Comparison of ENCODE assay signal across 19 mouse cellular contexts in the genomic region with DNA sequence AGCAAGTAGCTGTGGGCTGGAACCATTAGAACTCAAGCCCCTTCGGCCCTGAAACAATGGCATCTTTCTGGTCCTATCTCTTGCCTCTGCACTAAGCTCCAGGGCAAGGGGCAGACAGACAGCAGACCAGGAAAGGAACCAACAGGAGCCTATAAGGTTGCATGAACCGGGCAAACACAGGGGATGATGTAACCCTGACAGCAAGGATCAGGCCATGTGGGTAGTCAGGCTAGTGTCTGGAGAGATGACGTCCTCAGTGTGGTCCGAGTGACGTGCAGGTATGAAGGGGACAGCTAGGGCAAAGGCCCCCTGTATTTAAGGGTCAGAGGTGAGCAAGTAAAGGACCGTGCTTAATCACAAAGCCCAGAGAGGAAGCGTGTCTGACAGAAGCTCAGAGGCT. TPM values are rescaled to one million over a fixed set of nuclear protein-coding genes. Genes with fewer than 3 reads are reported as not detected.
A peak's percentile ranks its signal among the peaks of the same experiment; 100 is the strongest.
DNase-seq lines count a peak whose midpoint lies in the region; ATAC-seq and TF ChIP-seq lines count a peak whose summit lies in the region.
"Had no signal": no experiment of that assay in that cellular context is flagged by ENCODE, and none has a peak within 500 bp of the region (broad histone marks: within the 10 kb centered on the region; RNA-seq: fewer than 3 reads in every experiment).

No protein-coding gene starts in this region.

- TF ChIP-seq EP300 in liver, embryonic 14.5 days (IDR thresholded peaks at IDR 0.05; ENCODE audit: low read depth): no peak

- no peak overlapping the region for H3K4me3 ChIP-seq in lung, adult 2 months (replicated peaks; ENCODE audit: extremely low read depth, low read depth, low read length)
- H3K4me3 ChIP-seq in intestine, postnatal 0 days (ENCODE audit: low read depth, low read length): no peak overlapping the region
- H3K4me3 ChIP-seq in liver, embryonic 14.5 days (ENCODE audit: insufficient read depth in 1 of 2, low read depth in 2 of 2, low read length in 2 of 2): no peak overlapping the region
- H3K4me3 ChIP-seq: embryonic facial prominence, embryonic 13.5 days; forebrain, embryonic 12.5 days; heart, embryonic 13.5 days; hindbrain, embryonic 15.5 days had no signal

- no peak overlapping the region for H3K27ac ChIP-seq in intestine, postnatal 0 days (ENCODE audit: low read depth, low read length)
- no peak overlapping the region for H3K27ac ChIP-seq in liver, embryonic 14.5 days
- H3K27ac ChIP-seq: embryonic facial prominence, embryonic 13.5 days; forebrain, embryonic 12.5 days; heart, embryonic 13.5 days; hindbrain, embryonic 15.5 days had no signal

- 71% methylated on average over 7 of the region's 7 CpGs for WGBS in lung, adult 2 months
- WGBS in intestine, postnatal 0 days: 74% methylated on average over 7 of the region's 7 CpGs
- WGBS in liver, embryonic 14.5 days (ENCODE audit: insufficient replicate concordance): 56% methylated on average over 7 of the region's 7 CpGs

- H3K36me3 ChIP-seq in intestine, postnatal 0 days (ENCODE audit: control insufficient read depth, insufficient read depth): no peaks in the 10 kb centered on the region
- no peaks in the 10 kb centered on the region for H3K36me3 ChIP-seq in liver, embryonic 14.5 days (replicated peaks; ENCODE audit: control insufficient read depth, insufficient read depth, low read depth)
- H3K36me3 ChIP-seq: embryonic facial prominence, embryonic 13.5 days; forebrain, embryonic 12.5 days; heart, embryonic 13.5 days; hindbrain, embryonic 15.5 days had no signal

- H3K9me3 ChIP-seq in intestine, postnatal 0 days (ENCODE audit: control insufficient read depth): no peaks in the 10 kb centered on the region
- H3K9me3 ChIP-seq in liver, embryonic 14.5 days (ENCODE audit: control insufficient read depth, low read length): no peaks in the 10 kb centered on the region
- H3K9me3 ChIP-seq: embryonic facial prominence, embryonic 13.5 days; forebrain, embryonic 12.5 days; heart, embryonic 13.5 days; hindbrain, embryonic 15.5 days had no signal

- no peaks in the 10 kb centered on the region for H3K4me1 ChIP-seq in lung, adult 2 months (ENCODE audit: control insufficient read depth, insufficient read depth, low read length)
- peaks cover 7% of the 10 kb centered on the region; the same call in 1 of the 2 replicates for H3K4me1 ChIP-seq in intestine, postnatal 0 days (replicated peaks; ENCODE audit: control insufficient read depth, insufficient read depth, low read length)
- H3K4me1 ChIP-seq in liver, embryonic 14.5 days (replicated peaks; ENCODE audit: control insufficient read depth in 2 of 2, insufficient read depth in 2 of 2, low read length in 1 of 2): peaks cover 7 to 16% of the 10 kb centered on the region in 2 experiments
- H3K4me1 ChIP-seq: forebrain, embryonic 12.5 days; heart, embryonic 13.5 days; hindbrain, embryonic 15.5 days had no signal

- H3K9ac ChIP-seq in intestine, postnatal 0 days (ENCODE audit: low read depth, low read length): no peak overlapping the region
- no peak overlapping the region for H3K9ac ChIP-seq in liver, embryonic 14.5 days (replicated peaks)
- H3K9ac ChIP-seq: embryonic facial prominence, embryonic 13.5 days; forebrain, embryonic 12.5 days; heart, embryonic 13.5 days; hindbrain, embryonic 15.5 days had no signal

- peak; percentile 44 for DNase-seq in lung, postnatal 36 days
- DNase-seq in lung, adult 2 months: no peak
- DNase-seq in liver, embryonic 14.5 days (ENCODE audit: low read depth in 3 of 3, low spot score in 3 of 3): no peak
- DNase-seq in cerebellum, postnatal 25 days: no peak
- DNase-seq in thymus, adult 18-20 months: no peak
- DNase-seq: adrenal gland, postnatal 10 days; cerebellum, adult 11 months; cerebellum, adult 8-10 months; cerebellum, postnatal 14 days; gastrocnemius, postnatal 14 days; heart, postnatal 36 days had no signal

- H3K27me3 ChIP-seq in intestine, postnatal 0 days (replicated peaks; ENCODE audit: control insufficient read depth, insufficient read depth, low read length): no peaks in the 10 kb centered on the region
- no peaks in the 10 kb centered on the region for H3K27me3 ChIP-seq in liver, embryonic 14.5 days (ENCODE audit: control insufficient read depth, insufficient read depth, low read length)
- H3K27me3 ChIP-seq: embryonic facial prominence, embryonic 13.5 days; forebrain, embryonic 12.5 days; heart, embryonic 13.5 days; hindbrain, embryonic 15.5 days had no signal

- ATAC-seq in intestine, postnatal 0 days: peak; percentile 14; the same call in 1 of the 2 replicates
- ATAC-seq in liver, embryonic 14.5 days (ENCODE audit: insufficient read depth): peak; percentile 66
- 0 out of 2 replicates have a peak, but pooled peaks have one; percentile 18 for ATAC-seq in neutrophil, adult 5-6 weeks (ENCODE audit: extremely low read depth, insufficient number of reproducible peaks, low FRiP score, poor library complexity, severe bottlenecking)
- ATAC-seq: forebrain, embryonic 16.5 days had no signal

- H3K4me2 ChIP-seq in intestine, postnatal 0 days (replicated peaks; ENCODE audit: low read depth): no peak overlapping the region
- H3K4me2 ChIP-seq in liver, embryonic 14.5 days (ENCODE audit: low read depth): no peak overlapping the region
- H3K4me2 ChIP-seq: embryonic facial prominence, embryonic 13.5 days; forebrain, embryonic 12.5 days; heart, embryonic 13.5 days; hindbrain, embryonic 15.5 days had no signal

- no peak for TF ChIP-seq POLR2A in lung, adult 2 months (IDR thresholded peaks at IDR 0.05; ENCODE audit: borderline replicate concordance, extremely low read depth, low read depth, low read length)

- TF ChIP-seq CTCF in lung, adult 2 months (IDR thresholded peaks at IDR 0.05; ENCODE audit: insufficient read depth, low read length): no peak
- no peak for TF ChIP-seq CTCF in intestine, postnatal 0 days (IDR thresholded peaks at IDR 0.05; ENCODE audit: low read depth)
- no peak for TF ChIP-seq CTCF in liver, embryonic 14.5 days (IDR thresholded peaks at IDR 0.05; ENCODE audit: low read depth)

RNA-seq across cellular contexts. Expression of a gene that starts 7.1 kb away (rescaled TPM):
- 3.5 and 4.9 TPM in 2 replicates for polyA plus RNA-seq in lung, adult 2 months (2012; rRNA removed)
- 0.92 and 1.2 TPM in 2 replicates for polyA plus RNA-seq in intestine, postnatal 0 days (2015; fragmentation: Nextera tagmentation; extraction: Ambion mirVana)
- polyA plus RNA-seq in liver, embryonic 14.5 days (2012; rRNA removed): 0.02 TPM in 1 of 2 replicates, not detected in the other
- polyA plus RNA-seq in liver, embryonic 14.5 days (2014; fragmentation: Nextera tagmentation; extraction: Ambion mirVana): not detected in 2 replicates
- total RNA-seq in neutrophil, adult 5-6 weeks (2017): 0.12 TPM in 1 of 2 replicates, not detected in the other
- polyA plus RNA-seq: forebrain, embryonic 12.5 days; hindbrain, embryonic 11.5 days had no signal

RNA-seq across cellular contexts. Expression of a gene that starts 14.1 kb away (rescaled TPM):
- 1.0 and 1.3 TPM in 2 replicates for polyA plus RNA-seq in lung, adult 2 months (2012; rRNA removed)
- polyA plus RNA-seq in intestine, postnatal 0 days (2015; fragmentation: Nextera tagmentation; extraction: Ambion mirVana): 0.08 and 0.20 TPM in 2 replicates
- 0.85 and 0.88 TPM in 2 replicates for polyA plus RNA-seq in liver, embryonic 14.5 days (2012; rRNA removed)
- 0.34 and 0.41 TPM in 2 replicates for polyA plus RNA-seq in liver, embryonic 14.5 days (2014; fragmentation: Nextera tagmentation; extraction: Ambion mirVana)
- total RNA-seq in neutrophil, adult 5-6 weeks (2017): 95.2 and 98.0 TPM in 2 replicates
- total RNA-seq: gastrocnemius, postnatal 14 days; heart, postnatal 36 days had no signal
- polyA plus RNA-seq: embryonic facial prominence, embryonic 13.5 days; forebrain, embryonic 12.5 days; forebrain, embryonic 16.5 days; heart, embryonic 13.5 days; hindbrain, embryonic 11.5 days; hindbrain, embryonic 15.5 days had no signal

RNA-seq across cellular contexts. Expression of a gene that starts 32.3 kb away (rescaled TPM):
- 23.3 and 26.2 TPM in 2 replicates for polyA plus RNA-seq in lung, adult 2 months (2012; rRNA removed)
- 10.3 and 14.7 TPM in 2 replicates for polyA plus RNA-seq in intestine, postnatal 0 days (2015; fragmentation: Nextera tagmentation; extraction: Ambion mirVana)
- polyA plus RNA-seq in liver, embryonic 14.5 days (2012; rRNA removed): 1.0 and 1.1 TPM in 2 replicates
- polyA plus RNA-seq in liver, embryonic 14.5 days (2014; fragmentation: Nextera tagmentation; extraction: Ambion mirVana): 1.4 and 1.5 TPM in 2 replicates
- total RNA-seq in neutrophil, adult 5-6 weeks (2017): 1.7 and 2.2 TPM in 2 replicates

Comparison
In these comparisons a context has a peak if more than half of its experiments do, and no peak if none do; other contexts are left out.
1. ATAC-seq: peak in every context shown above with its lines; median percentile 66 in liver, embryonic 14.5 days; 18 in neutrophil, adult 5-6 weeks; 14 in intestine, postnatal 0 days.